Mouse (Mus musculus) ES-E14 (cell line): ENCODE results near the gene Skida1. TPM values are rescaled to one million over a fixed set of nuclear protein-coding genes. Genes with fewer than 3 reads are reported as not detected.

Source experiments
- DNase-seq: peaks from one replicate; pipeline ENCODE4 v3.0.0-alpha.2; 2013; ENCODE audit warnings: low read depth, low spot score
- H3K27ac ChIP-seq: 2 replicates; pipeline ENCODE4 v1.5.1; 2012; ENCODE audit warnings: low read depth, mild to moderate bottlenecking, low read length, moderate library complexity, mixed read lengths; ENCODE audit not compliant: poor library complexity, insufficient read depth, severe bottlenecking
- H3K36me3 ChIP-seq: 2 replicates; pipeline ENCODE4 v1.6.1; 2012; ENCODE audit warnings: mild to moderate bottlenecking, low read length, moderate library complexity, mixed read lengths; ENCODE audit not compliant: control insufficient read depth, poor library complexity, insufficient read depth, severe bottlenecking
- H3K4me1 ChIP-seq, 2 experiments: fragments of 150-350 bp in 1 of 2; sonication (generic) in 1 of 2; 2 replicates each; pipeline ENCODE4 v1.6.1; 2012; ENCODE audit warnings: low read length in 2 of 2, mild to moderate bottlenecking in 1 of 2, mixed read lengths in 1 of 2; ENCODE audit not compliant: control insufficient read depth in 2 of 2, insufficient read depth in 2 of 2, poor library complexity in 1 of 2
- H3K4me3 ChIP-seq, 2 experiments: fragments of 150-350 bp in 1 of 2; sonication (generic) in 1 of 2; 2 replicates each; pipeline ENCODE4 v1.5.1; 2012; ENCODE audit warnings: low read length in 2 of 2, low read depth in 1 of 2, mild to moderate bottlenecking in 1 of 2, mixed read lengths in 1 of 2; ENCODE audit not compliant: insufficient read depth in 1 of 2, poor library complexity in 1 of 2, severe bottlenecking in 1 of 2
- H3K9ac ChIP-seq: 2 replicates; pipeline ENCODE4 v1.6.1; 2012; ENCODE audit warnings: low read depth, mild to moderate bottlenecking, low read length, mixed read lengths; ENCODE audit not compliant: poor library complexity, insufficient read depth, severe bottlenecking
- H3K9me3 ChIP-seq: fragments of 150-350 bp; sonication (generic); 2 replicates; pipeline ENCODE4 v1.6.1; 2012; ENCODE audit warnings: low read depth, mild to moderate bottlenecking, low read length; ENCODE audit not compliant: control insufficient read depth, insufficient read depth
- CHD2 ChIP-seq: IDR thresholded peaks from 2 replicates; pipeline ENCODE4 v1.6.1; 2014; ENCODE audit warnings: mild to moderate bottlenecking, low read depth, low read length, inconsistent platforms
- HCFC1 ChIP-seq: IDR thresholded peaks from 2 replicates; pipeline ENCODE4 v1.6.1; 2012; ENCODE audit warnings: low read length, inconsistent platforms, borderline replicate concordance; ENCODE audit not compliant: insufficient read depth
- MAFK ChIP-seq: IDR thresholded peaks from 2 replicates; pipeline ENCODE4 v1.6.1; 2014; ENCODE audit warnings: mild to moderate bottlenecking, low read depth, low read length, inconsistent platforms; ENCODE audit not compliant: insufficient read depth
- ZC3H11A ChIP-seq: IDR thresholded peaks from 2 replicates; pipeline ENCODE4 v1.6.1; 2012; ENCODE audit warnings: low read depth, mild to moderate bottlenecking, inconsistent platforms, low read length, borderline replicate concordance
- ZNF384 ChIP-seq: IDR thresholded peaks from 2 replicates; pipeline ENCODE4 v1.6.1; 2012; ENCODE audit warnings: low read depth, low read length, inconsistent platforms
- in situ Hi-C, 2 experiments: fragments of 600-800 bp; cut with MboI; formaldehyde crosslinking; loops; one replicate each; pipeline ENCODE4 v1.15.1; 2025; ENCODE audit warnings: low sequenced_read_pairs in 2 of 2, inconsistent platforms in 1 of 2; ENCODE audit not compliant: unreplicated experiment in 2 of 2
- total RNA-seq: library from RNA; depleted of rRNA; stranded (reverse); fragments of 300-350 nt; gene quantifications from 2 replicates; pipeline ENCODE4 v1.2.3, GENCODE M21; 2012; rRNA removed

Skida1 gene
- total RNA-seq, 1 experiment = 2.6 TPM

- DNase-seq = no peak
- no peaks in the 10 kb centered on the region for H3K9me3 ChIP-seq
- H3K9ac ChIP-seq = no peak overlapping the region
- in situ Hi-C loops = no loop called here
- H3K4me1 ChIP-seq = peaks cover 0 to 12% of the 10 kb centered on the region in 2 experiments; a peak in 2 of 4 replicates
- H3K27ac ChIP-seq = no peak overlapping the region
- H3K36me3 ChIP-seq = no peaks in the 10 kb centered on the region
- TF ChIP-seq HCFC1 = no peak
- TF ChIP-seq CHD2 = no peak
- no peak for TF ChIP-seq ZC3H11A
- no peak for TF ChIP-seq MAFK
- no peak for TF ChIP-seq ZNF384
- no peak overlapping the region for H3K4me3 ChIP-seq
These were observed 44.6 kb downstream of the Skida1 start for GRCm38 (mm10) chr2:18004286-18004685.

- no peak for DNase-seq
- no peak for TF ChIP-seq ZNF384
- no peak for TF ChIP-seq MAFK
- TF ChIP-seq CHD2 = no peak
- TF ChIP-seq ZC3H11A = no peak
- TF ChIP-seq HCFC1 = no peak
- no peaks in the 10 kb centered on the region for H3K36me3 ChIP-seq
- peaks cover 0 to 12% of the 10 kb centered on the region in 2 experiments; a peak in 2 of 4 replicates for H3K4me1 ChIP-seq
- no peak overlapping the region for H3K27ac ChIP-seq
- H3K4me3 ChIP-seq = no peak overlapping the region
- in situ Hi-C loops = no loop called here
- no peaks in the 10 kb centered on the region for H3K9me3 ChIP-seq
- no peak overlapping the region for H3K9ac ChIP-seq
These were observed 46.5 kb downstream of the Skida1 start for GRCm38 (mm10) chr2:18002306-18002705.

GRCm38 (mm10) chr2:17996858-17997257 is 52.0 kb downstream of the Skida1 start, which contains the start of gene H2al2a:
H2al2a (minus strand) TSS chr2:17996958.
- in situ Hi-C loops = no loop called here
- DNase-seq = no peak
- Histone ChIP-seq H3K9ac (no peak within 1 kb of the TSS), H3K36me3 (no peaks in the 10 kb centered on the region), H3K27ac (no peak within 1 kb of the TSS), H3K4me1 (no peaks in the 10 kb centered on the region), H3K4me3 (no peak within 1 kb of the TSS), H3K9me3 (no peaks in the 10 kb centered on the region)
- no peak for TF ChIP-seq MAFK
- no peak for TF ChIP-seq ZC3H11A
- no peak for TF ChIP-seq CHD2
- TF ChIP-seq ZNF384 = no peak
- TF ChIP-seq HCFC1 = no peak

Other genes with a start within 250 kb of the Skida1 start
- not detected in 2 replicates for gene H2al2a, start 52.1 kb downstream of the Skida1 start, total RNA-seq
- 1.9 and 6.2 TPM in 2 replicates for gene A930004D18Rik, start 11.3 kb downstream of the Skida1 start, total RNA-seq
- gene Mllt10, start 6.2 kb upstream of the Skida1 start, total RNA-seq = 39.7 and 40.7 TPM in 2 replicates